Mouse (Mus musculus) limb, embryonic 14.5 days (tissue): Measurements from ENCODE around the gene Gm609. TPM values are rescaled to one million over a fixed set of nuclear protein-coding genes. Genes with fewer than 3 reads are reported as not detected.

Experiments used
- ATAC-seq: fragments of 200-750 bp; cut with Nextera tagmentation; 2 replicates; pipeline ENCODE4 v1.8.0; 2017; ENCODE audit warnings: low read depth, moderate number of reproducible peaks, moderate TSS enrichment; ENCODE audit not compliant: low FRiP score
- DNase-seq: peaks from one replicate; pipeline ENCODE4 v3.0.0-alpha.2; 2015; ENCODE audit warnings: low spot score
- H3K27ac ChIP-seq: fragments of 300-500 bp; sonication (generic); replicated peaks from 2 replicates; pipeline ENCODE4 v1.5.1; 2014; ENCODE audit warnings: low read depth, mild to moderate bottlenecking, low read length, moderate library complexity, mixed read lengths
- H3K27me3 ChIP-seq: fragments of 300-500 bp; sonication (generic); 2 replicates; pipeline ENCODE4 v1.6.1; 2014; ENCODE audit warnings: low read length, mixed read lengths; ENCODE audit not compliant: control insufficient read depth, insufficient read depth
- H3K36me3 ChIP-seq: fragments of 300-500 bp; sonication (generic); 2 replicates; pipeline ENCODE4 v1.6.1; 2014; ENCODE audit warnings: mild to moderate bottlenecking, low read length, moderate library complexity, mixed read lengths; ENCODE audit not compliant: control insufficient read depth, insufficient read depth
- H3K4me1 ChIP-seq: fragments of 300-500 bp; sonication (generic); 2 replicates; pipeline ENCODE4 v1.6.1; 2014; ENCODE audit warnings: antibody characterized with exemption, low read length, mixed read lengths; ENCODE audit not compliant: control insufficient read depth, insufficient read depth
- H3K4me2 ChIP-seq: fragments of 300-500 bp; sonication (generic); replicated peaks from 2 replicates; pipeline ENCODE4 v1.6.1; 2014; ENCODE audit warnings: low read depth, mild to moderate bottlenecking, low read length, moderate library complexity; ENCODE audit not compliant: severe bottlenecking
- H3K4me3 ChIP-seq: fragments of 300-500 bp; sonication (generic); replicated peaks from 2 replicates; pipeline ENCODE4 v1.5.1; 2014; ENCODE audit warnings: low read length
- H3K9ac ChIP-seq: fragments of 300-500 bp; sonication (generic); 2 replicates; pipeline ENCODE4 v1.6.1; 2014; ENCODE audit warnings: mild to moderate bottlenecking, low read depth, low read length, moderate library complexity; ENCODE audit not compliant: severe bottlenecking
- H3K9me3 ChIP-seq: fragments of 300-500 bp; sonication (generic); 2 replicates; pipeline ENCODE4 v1.6.1; 2016; ENCODE audit warnings: low read length; ENCODE audit not compliant: control insufficient read depth
- POLR2A ChIP-seq: fragments of 200-500 bp; IDR thresholded peaks from 2 replicates; pipeline ENCODE4 v1.8.0; 2012; ENCODE audit warnings: inconsistent platforms, mild to moderate bottlenecking, moderate library complexity, borderline replicate concordance; ENCODE audit not compliant: insufficient read depth, insufficient read length; ENCODE audit errors: extremely low read depth
- WGBS: fragments of 180-500 bp; shearing (Covaris S2); extraction: QIAGEN DNeasy Blood & Tissue Kit; methylation state at CpG from one replicate; pipeline ENCODE4 v1.1.7; 2014; 5-methylcytosine and 5-hydroxymethylcytosine counted together
- polyA plus RNA-seq, 2 experiments: library from polyadenylated mRNA; depleted of rRNA in 1 of 2; stranded (reverse) in 1 of 2; unstranded in 1 of 2; fragments of >200 nt; fragmentation: Nextera tagmentation in 1 of 2; extraction: Ambion mirVana in 1 of 2; gene quantifications; 2 replicates each; pipeline versions ENCODE4 v1.2.1 to v1.2.3; 2012 to 2014

Gene Gm609
- polyA plus RNA-seq, 2 experiments, result not detected

- H3K4me3 ChIP-seq, result no peak overlapping the region
- TF ChIP-seq POLR2A, result no peak
- no peak overlapping the region for H3K9ac ChIP-seq
- H3K4me1 ChIP-seq, result 0 out of 2 replicates have a peak, but pooled peaks cover 3% of the 10 kb centered on the region
- H3K9me3 ChIP-seq, result no peaks in the 10 kb centered on the region
- WGBS, result 87% methylated on average over 5 of the region's 5 CpGs
- H3K4me2 ChIP-seq, result no peak overlapping the region
- H3K36me3 ChIP-seq, result no peaks in the 10 kb centered on the region
- DNase-seq (no peak), ATAC-seq (no peak)
- H3K27me3 ChIP-seq, result no peaks in the 10 kb centered on the region
- H3K27ac ChIP-seq, result no peak overlapping the region
Measured at GRCm38 (mm10) chr16:45407091-45407490, 85.7 kb downstream of the Gm609 start.

DNA sequence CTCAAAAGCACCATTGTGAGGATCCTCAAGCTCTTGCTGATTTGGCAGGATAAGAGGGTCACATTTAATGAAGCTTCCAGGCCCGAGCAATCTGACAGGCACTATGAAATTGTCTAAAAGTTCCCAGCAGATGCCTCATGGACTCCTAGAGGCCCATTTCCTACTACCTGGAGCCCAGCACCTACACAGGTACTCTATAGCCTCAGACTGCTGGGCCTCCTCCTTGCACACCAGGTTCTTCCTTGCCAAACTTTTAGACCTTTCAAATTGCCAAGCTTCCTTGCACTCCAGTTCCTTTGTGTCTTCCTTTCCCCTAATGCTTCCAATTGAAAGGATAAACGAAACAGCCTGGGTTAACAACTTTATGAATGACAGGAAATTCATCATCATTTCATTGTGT lies 89.8 kb downstream of the Gm609 start:
- no peak overlapping the region for H3K4me2 ChIP-seq
- H3K9ac ChIP-seq, result no peak overlapping the region
- H3K9me3 ChIP-seq, result no peaks in the 10 kb centered on the region
- DNase-seq (no peak), ATAC-seq (no peak)
- H3K4me3 ChIP-seq, result no peak overlapping the region
- no peak for TF ChIP-seq POLR2A
- no peaks in the 10 kb centered on the region for H3K36me3 ChIP-seq
- H3K27me3 ChIP-seq, result no peaks in the 10 kb centered on the region
- WGBS, result 80% methylated on average over 2 of the region's 2 CpGs
- H3K4me1 ChIP-seq, result 0 out of 2 replicates have a peak, but pooled peaks cover 3% of the 10 kb centered on the region
- H3K27ac ChIP-seq, result no peak overlapping the region

- Histone ChIP-seq H3K4me1 (no peaks in the 10 kb centered on the region), H3K9me3 (no peaks in the 10 kb centered on the region), H3K4me2 (no peak overlapping the region), H3K36me3 (no peaks in the 10 kb centered on the region), H3K27me3 (no peaks in the 10 kb centered on the region), H3K4me3 (no peak overlapping the region), H3K27ac (no peak overlapping the region), H3K9ac (no peak overlapping the region)
- TF ChIP-seq POLR2A, result no peak
- WGBS, result 87% methylated on average over 1 of the region's 1 CpGs
- ATAC-seq (no peak), DNase-seq (no peak)
Measured at GRCm38 (mm10) chr16:45402036-45402435, 90.7 kb downstream of the Gm609 start.

DNA sequence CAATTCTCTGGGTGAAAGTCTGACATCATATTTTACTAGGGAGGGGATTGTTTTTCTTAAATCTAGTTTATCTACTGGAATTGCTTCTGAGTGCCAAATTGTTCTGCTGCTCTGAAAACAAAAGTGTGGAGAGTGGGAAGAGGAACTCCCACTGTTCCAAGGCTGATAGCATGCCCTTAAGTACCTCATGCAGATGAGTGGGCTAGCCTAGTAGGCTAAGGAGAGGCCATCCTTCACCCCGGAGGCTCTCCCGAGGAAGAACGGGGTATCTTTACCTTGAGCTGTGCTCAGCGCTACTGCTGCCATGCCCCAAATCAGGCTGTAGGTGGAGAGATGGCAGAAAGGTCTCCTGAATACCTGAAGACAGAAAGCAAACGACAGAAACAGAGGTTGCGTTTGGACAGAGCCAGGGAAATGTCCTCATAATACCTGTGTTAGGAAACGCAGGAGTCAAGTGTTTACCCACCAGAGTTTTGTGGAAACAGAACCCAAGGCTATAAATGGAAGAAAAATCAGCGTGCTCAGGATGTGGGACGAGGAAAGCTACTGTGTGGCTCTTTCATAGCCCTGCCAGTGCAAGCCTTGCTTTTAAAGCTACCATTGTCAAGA lies 92.7 kb downstream of the Gm609 start:
- no peak for DNase-seq
- TF ChIP-seq POLR2A, result no peak
- H3K27me3 ChIP-seq, result no peaks in the 10 kb centered on the region

GRCm38 (mm10) chr16:45399411-45399810 lies 93.4 kb downstream of the Gm609 start:
- no peak overlapping the region for H3K9ac ChIP-seq
- no peak overlapping the region for H3K4me3 ChIP-seq
- no peaks in the 10 kb centered on the region for H3K4me1 ChIP-seq
- no peak for ATAC-seq
- no peaks in the 10 kb centered on the region for H3K27me3 ChIP-seq
- H3K27ac ChIP-seq, result no peak overlapping the region
- 82% methylated on average over 3 of the region's 3 CpGs for WGBS
- DNase-seq, result no peak
- TF ChIP-seq POLR2A, result no peak
- no peaks in the 10 kb centered on the region for H3K9me3 ChIP-seq
- H3K36me3 ChIP-seq, result no peaks in the 10 kb centered on the region
- no peak overlapping the region for H3K4me2 ChIP-seq

More for the DNA sequence above, 92.7 kb downstream of the Gm609 start:
- H3K9me3 ChIP-seq, result no peaks in the 10 kb centered on the region
- no peak overlapping the region for H3K9ac ChIP-seq
- H3K4me1 ChIP-seq, result no peaks in the 10 kb centered on the region
- no peak overlapping the region for H3K4me3 ChIP-seq
- H3K27ac ChIP-seq, result no peak overlapping the region
- H3K36me3 ChIP-seq, result no peaks in the 10 kb centered on the region
- WGBS, result 59% methylated on average over 9 of the region's 9 CpGs
- no peak for ATAC-seq
- H3K4me2 ChIP-seq, result no peak overlapping the region
